Mouse (Mus musculus) layer of hippocampus, adult 6 months (tissue): ENCODE data around the gene Depdc1b. TPM values are rescaled to one million over a fixed set of nuclear protein-coding genes. Genes with fewer than 3 reads are reported as not detected.

Experiments used
- long read RNA-seq, 2 experiments: library from polyadenylated mRNA; unstranded; transcript quantifications; one replicate each; pipeline ENCODE4 v2.0.0; 2019 to 2020
- polyA plus RNA-seq: library from polyadenylated mRNA; unstranded; fragments of <200 nt; fragmentation: Nextera tagmentation; gene quantifications from 2 replicates; pipeline ENCODE4 v1.2.3, GENCODE M21; 2021

Gene Depdc1b
- 0.10 and 0.16 TPM in 2 replicates for polyA plus RNA-seq
- long read RNA-seq, experiment 1 = 0 reads
- long read RNA-seq, experiment 2, partial matches to known transcripts = 0 of 1 reads
- long read RNA-seq, experiment 2, other reads (novel, unspliced or antisense) = 0 of 1 reads

GRCm38 (mm10) chr13:108315702-108316486, at the start of gene Depdc1b:
TSS of gene Depdc1b (plus strand) at chr13:108316332.

GRCm38 (mm10) chr13:108449116-108450097, 133.3 kb downstream of the Depdc1b start, which contains the start of gene Pde4d:
TSS of gene Pde4d (plus strand) at chr13:108449948.

Other genes with a start within 250 kb of the Depdc1b start
- gene Ndufaf2, start 157.7 kb upstream of the Depdc1b start, polyA plus RNA-seq = 80.3 and 98.0 TPM in 2 replicates
- gene Ercc8, start 157.6 kb upstream of the Depdc1b start, polyA plus RNA-seq = 5.8 and 7.2 TPM in 2 replicates
- gene Elovl7, start 101.9 kb upstream of the Depdc1b start, polyA plus RNA-seq = 13.0 and 24.4 TPM in 2 replicates
- 8.9 and 10.9 TPM in 2 replicates for gene Pde4d, start 133.6 kb downstream of the Depdc1b start, polyA plus RNA-seq